Mouse (Mus musculus) MEL (cell line): Measurements from ENCODE around the gene Ergic1. TPM values are rescaled to one million over a fixed set of nuclear protein-coding genes. Genes with fewer than 3 reads are reported as not detected.

Source experiments
- DNase-seq: peaks from one replicate; pipeline ENCODE4 v3.0.0; 2011; ENCODE audit warnings: low read depth, low spot score
- H3K27ac ChIP-seq: 2 replicates; pipeline ENCODE4 v1.5.1; 2012; ENCODE audit warnings: low read depth, mild to moderate bottlenecking, control low read depth, low read length, moderate library complexity; ENCODE audit not compliant: control insufficient read depth
- H3K27me3 ChIP-seq, 2 experiments: fragments of 150-350 bp in 1 of 2; sonication (generic) in 1 of 2; 2 replicates each; pipeline ENCODE4 v1.6.1; 2012; ENCODE audit warnings: low read length in 2 of 2, mild to moderate bottlenecking in 2 of 2, improper control_type of control experiment in 1 of 2, moderate library complexity in 1 of 2; ENCODE audit not compliant: insufficient read depth in 2 of 2, control insufficient read depth in 1 of 2
- H3K36me3 ChIP-seq, 2 experiments: 2 replicates each; pipeline ENCODE4 v1.6.1; 2012 to 2014; ENCODE audit warnings: low read length in 2 of 2, improper control_type of control experiment in 1 of 2, inconsistent platforms in 1 of 2, mild to moderate bottlenecking in 1 of 2; ENCODE audit not compliant: insufficient read depth in 2 of 2, control insufficient read depth in 1 of 2
- H3K4me1 ChIP-seq, 2 experiments: fragments of 150-350 bp in 1 of 2; sonication (generic) in 1 of 2; 2 replicates each; pipeline ENCODE4 v1.6.1; 2012; ENCODE audit warnings: low read length in 2 of 2, improper control_type of control experiment in 1 of 2, mild to moderate bottlenecking in 1 of 2; ENCODE audit not compliant: insufficient read depth in 2 of 2, control insufficient read depth in 1 of 2
- H3K4me3 ChIP-seq, 2 experiments: fragments of 150-350 bp in 1 of 2; sonication (generic) in 1 of 2; 2 replicates each; pipeline ENCODE4 v1.5.1; 2012; ENCODE audit warnings: low read depth in 2 of 2, low read length in 2 of 2, mild to moderate bottlenecking in 2 of 2, moderate library complexity in 2 of 2, control low read depth in 1 of 2, improper control_type of control experiment in 1 of 2; ENCODE audit not compliant: control insufficient read depth in 1 of 2, insufficient read depth in 1 of 2
- H3K79me2 ChIP-seq: 2 replicates; pipeline ENCODE4 v1.6.1; 2012; ENCODE audit warnings: mild to moderate bottlenecking, low read length, moderate library complexity; ENCODE audit not compliant: control insufficient read depth, poor library complexity, insufficient read depth
- H3K9ac ChIP-seq: 2 replicates; pipeline ENCODE4 v1.6.1; 2012; ENCODE audit warnings: low read depth, mild to moderate bottlenecking, control low read depth, low read length, moderate library complexity; ENCODE audit not compliant: control insufficient read depth, poor library complexity, severe bottlenecking
- H3K9me3 ChIP-seq: fragments of 150-350 bp; sonication (generic); replicated peaks from 2 replicates; pipeline ENCODE4 v1.6.1; 2012; ENCODE audit warnings: mild to moderate bottlenecking, low read length, improper control_type of control experiment, moderate library complexity; ENCODE audit not compliant: insufficient read depth
- CHD1 ChIP-seq: IDR thresholded peaks from 2 replicates; pipeline ENCODE4 v1.6.1; 2012; ENCODE audit warnings: low read depth, mild to moderate bottlenecking, inconsistent platforms, low read length, improper control_type of control experiment
- CHD2 ChIP-seq: IDR thresholded peaks from 2 replicates; pipeline ENCODE4 v1.6.1; 2011; ENCODE audit warnings: low read length, improper control_type of control experiment
- CTCF ChIP-seq, 3 experiments: IDR thresholded peaks in 2 of 3; conservative IDR thresholded peaks in 1 of 3; 2 replicates each; pipeline ENCODE4 v1.5.1; 2011 to 2012; ENCODE audit warnings: low read length in 3 of 3, low read depth in 2 of 3, mild to moderate bottlenecking in 2 of 3, improper control_type of control experiment in 1 of 3, inconsistent platforms in 1 of 3, mixed read lengths in 1 of 3, moderate library complexity in 1 of 3; ENCODE audit not compliant: control insufficient read depth in 1 of 3, insufficient read depth in 1 of 3, poor library complexity in 1 of 3, severe bottlenecking in 1 of 3
- ELF1 ChIP-seq: IDR thresholded peaks from 2 replicates; pipeline ENCODE4 v1.6.1; 2014; ENCODE audit warnings: low read depth, mild to moderate bottlenecking, inconsistent platforms, low read length, improper control_type of control experiment, moderate library complexity
- EP300 ChIP-seq, 2 experiments: IDR thresholded peaks; 2 replicates each; pipeline ENCODE4 v1.6.1; 2011; ENCODE audit warnings: improper control_type of control experiment in 2 of 2, low read length in 2 of 2, low read depth in 1 of 2, mild to moderate bottlenecking in 1 of 2
- GABPA ChIP-seq: IDR thresholded peaks from 2 replicates; pipeline ENCODE4 v1.6.1; 2012; ENCODE audit warnings: low read depth, mild to moderate bottlenecking, inconsistent platforms, low read length, improper control_type of control experiment, moderate library complexity
- GATA1 ChIP-seq: IDR thresholded peaks from 2 replicates; pipeline ENCODE4 v1.6.1; 2011; ENCODE audit warnings: low read depth, low read length, improper control_type of control experiment
- HCFC1 ChIP-seq: IDR thresholded peaks from 2 replicates; pipeline ENCODE4 v1.6.1; 2012; ENCODE audit warnings: low read depth, mild to moderate bottlenecking, inconsistent platforms, low read length, improper control_type of control experiment, moderate library complexity
- JUND ChIP-seq: IDR thresholded peaks from 2 replicates; pipeline ENCODE4 v1.6.1; 2011; ENCODE audit warnings: low read depth, mild to moderate bottlenecking, improper control_type of control experiment, low read length
- KAT2A ChIP-seq: conservative IDR thresholded peaks from 2 replicates; pipeline ENCODE4 v1.6.1; 2012; ENCODE audit warnings: low read depth, low read length, improper control_type of control experiment, inconsistent platforms
- MAX ChIP-seq: IDR thresholded peaks from 2 replicates; pipeline ENCODE4 v1.6.1; 2011; ENCODE audit warnings: low read length, improper control_type of control experiment
- MAZ ChIP-seq: IDR thresholded peaks from 2 replicates; pipeline ENCODE4 v1.6.1; 2012; ENCODE audit warnings: low read depth, mild to moderate bottlenecking, inconsistent platforms, low read length, improper control_type of control experiment
- MYC ChIP-seq: IDR thresholded peaks from 2 replicates; pipeline ENCODE4 v1.6.1; 2011; ENCODE audit warnings: low read depth, mild to moderate bottlenecking, low read length, improper control_type of control experiment, moderate library complexity
- NELFE ChIP-seq: IDR thresholded peaks from 2 replicates; pipeline ENCODE4 v1.6.1; 2011; ENCODE audit warnings: low read depth, low read length, improper control_type of control experiment
- POLR2A ChIP-seq, 2 experiments: IDR thresholded peaks; 2 replicates each; pipeline ENCODE4 v1.6.1; 2011 to 2012; ENCODE audit warnings: low read length in 2 of 2, mild to moderate bottlenecking in 2 of 2, control low read depth in 1 of 2, improper control_type of control experiment in 1 of 2, low read depth in 1 of 2, moderate library complexity in 1 of 2; ENCODE audit not compliant: control insufficient read depth in 1 of 2, insufficient read depth in 1 of 2, poor library complexity in 1 of 2
- POLR2AphosphoS2 ChIP-seq: IDR thresholded peaks from 2 replicates; pipeline ENCODE4 v1.6.1; 2011; ENCODE audit warnings: low read length, improper control_type of control experiment
- RCOR1 ChIP-seq: IDR thresholded peaks from 2 replicates; pipeline ENCODE4 v1.6.1; 2012; ENCODE audit warnings: low read depth, mild to moderate bottlenecking, inconsistent platforms, low read length, improper control_type of control experiment
- SMC3 ChIP-seq: IDR thresholded peaks from 2 replicates; pipeline ENCODE4 v1.6.1; 2011; ENCODE audit warnings: low read depth, low read length, improper control_type of control experiment
- TAL1 ChIP-seq: IDR thresholded peaks from 2 replicates; pipeline ENCODE4 v1.6.1; 2012; ENCODE audit warnings: mild to moderate bottlenecking, inconsistent platforms, low read length, moderate library complexity, mixed read lengths
- TCF12 ChIP-seq: IDR thresholded peaks from 2 replicates; pipeline ENCODE4 v1.6.1; 2014; ENCODE audit warnings: low read depth, mild to moderate bottlenecking, inconsistent platforms, low read length, improper control_type of control experiment, moderate library complexity
- UBTF ChIP-seq: IDR thresholded peaks from 2 replicates; pipeline ENCODE4 v1.6.1; 2012; ENCODE audit warnings: low read depth, mild to moderate bottlenecking, inconsistent platforms, low read length, improper control_type of control experiment, moderate library complexity, borderline replicate concordance; ENCODE audit not compliant: insufficient read depth
- USF1 ChIP-seq: IDR thresholded peaks from 2 replicates; pipeline ENCODE4 v1.6.1; 2014; ENCODE audit warnings: low read depth, mild to moderate bottlenecking, inconsistent platforms, low read length, improper control_type of control experiment, moderate library complexity
- ZC3H11A ChIP-seq: IDR thresholded peaks from 2 replicates; pipeline ENCODE4 v1.6.1; 2012; ENCODE audit warnings: low read depth, mild to moderate bottlenecking, inconsistent platforms, low read length, improper control_type of control experiment
- polyA plus RNA-seq, 2 experiments: library from polyadenylated mRNA; stranded (reverse) in 1 of 2; unstranded in 1 of 2; fragments of >175 nt in 1 of 2; fragments of >200 nt in 1 of 2; gene quantifications; 2 replicates each; pipeline versions ENCODE4 v1.2.1 to v1.2.4; 2012; ENCODE audit warnings: low replicate concordance in 2 of 2, low read depth in 1 of 2; ENCODE audit not compliant: insufficient read length in 2 of 2, insufficient read depth in 1 of 2, missing spikeins in 1 of 2
- total RNA-seq: library from RNA; depleted of rRNA; stranded (reverse); fragments of 300-350 nt; gene quantifications from 2 replicates; pipeline ENCODE4 v1.2.3, GENCODE M21; 2012

The Ergic1 gene
- total and polyA plus RNA-seq, 3 experiments: 78.5 to 730 (median 95.6) TPM

- Histone ChIP-seq H3K27me3 (no peaks in the 10 kb centered on the region), H3K4me3 (no peak overlapping the region), H3K27ac (no peak overlapping the region), H3K9me3 (no peaks in the 10 kb centered on the region), H3K9ac (no peak overlapping the region), H3K36me3 (peaks cover 0 to 4% of the 10 kb centered on the region in 2 experiments; a peak in 2 of 4 replicates), H3K4me1 (no peaks in the 10 kb centered on the region; a peak in 1 of 4 replicates), H3K79me2 (no peaks in the 10 kb centered on the region)
- DNase-seq: no peak
- TF ChIP-seq HCFC1: no peak
- no peak for TF ChIP-seq KAT2A
- no peak for TF ChIP-seq CHD2
- no peak for TF ChIP-seq CTCF (IDR thresholded peaks at IDR 0.05 in 2 of 3, conservative IDR thresholded peaks at IDR 0.05 in 1 of 3; ENCODE audit: control insufficient read depth in 1 of 3, insufficient read depth in 1 of 3, low read depth in 2 of 3, low read length in 3 of 3, poor library complexity in 1 of 3, severe bottlenecking in 1 of 3)
- TF ChIP-seq TAL1: no peak
- no peak for TF ChIP-seq POLR2A (IDR thresholded peaks at IDR 0.05; ENCODE audit: control insufficient read depth in 1 of 2, insufficient read depth in 1 of 2, low read depth in 1 of 2, low read length in 2 of 2, poor library complexity in 1 of 2)
- no peak for TF ChIP-seq UBTF
- TF ChIP-seq SMC3: no peak
- TF ChIP-seq GABPA: no peak
Observed at GRCm38 (mm10) chr17:26609820-26610219, 48.5 kb downstream of the Ergic1 start.

- Histone ChIP-seq H3K27me3 (no peaks in the 10 kb centered on the region), H3K4me1 (no peaks in the 10 kb centered on the region), H3K36me3 (peaks cover 0 to 5% of the 10 kb centered on the region in 2 experiments; a peak in 2 of 4 replicates), H3K27ac (no peak overlapping the region), H3K9ac (no peak overlapping the region), H3K79me2 (no peaks in the 10 kb centered on the region), H3K4me3 (no peak overlapping the region), H3K9me3 (no peaks in the 10 kb centered on the region)
- no peak for DNase-seq
- no peak for TF ChIP-seq CHD1
- no peak for TF ChIP-seq ZC3H11A
- TF ChIP-seq GABPA: no peak
- TF ChIP-seq USF1: no peak
- no peak for TF ChIP-seq GATA1
- no peak for TF ChIP-seq ELF1
- no peak for TF ChIP-seq RCOR1
- no peak for TF ChIP-seq POLR2A (IDR thresholded peaks at IDR 0.05; ENCODE audit: control insufficient read depth in 1 of 2, insufficient read depth in 1 of 2, low read depth in 1 of 2, low read length in 2 of 2, poor library complexity in 1 of 2)
- no peak for TF ChIP-seq MAX
- TF ChIP-seq NELFE: no peak
- TF ChIP-seq MAZ: no peak
- no peak for TF ChIP-seq MYC
- TF ChIP-seq TAL1: no peak
- TF ChIP-seq EP300 (IDR thresholded peaks at IDR 0.05; ENCODE audit: low read depth in 1 of 2, low read length in 2 of 2): no peak
- no peak for TF ChIP-seq SMC3
- TF ChIP-seq KAT2A: no peak
- TF ChIP-seq TCF12: no peak
- no peak for TF ChIP-seq CHD2
- TF ChIP-seq JUND: no peak
- TF ChIP-seq POLR2AphosphoS2: no peak
Observed at GRCm38 (mm10) chr17:26611328-26611727, 50.0 kb downstream of the Ergic1 start.
